Mouse (Mus musculus): ENCODE results near the gene Gm21913. TPM values are rescaled to one million over a fixed set of nuclear protein-coding genes. Genes with fewer than 3 reads are reported as not detected.
"Not testable (repeated sequence)": the region's sequence is repeated elsewhere in the genome, so short reads cannot be mapped to it uniquely, and the experiment has no call there.

The Gm21913 gene
- not detected for total RNA-seq (2021)
- long read RNA-seq, experiment 1: 0 reads
- long read RNA-seq, experiment 2: 0 reads

DNA sequence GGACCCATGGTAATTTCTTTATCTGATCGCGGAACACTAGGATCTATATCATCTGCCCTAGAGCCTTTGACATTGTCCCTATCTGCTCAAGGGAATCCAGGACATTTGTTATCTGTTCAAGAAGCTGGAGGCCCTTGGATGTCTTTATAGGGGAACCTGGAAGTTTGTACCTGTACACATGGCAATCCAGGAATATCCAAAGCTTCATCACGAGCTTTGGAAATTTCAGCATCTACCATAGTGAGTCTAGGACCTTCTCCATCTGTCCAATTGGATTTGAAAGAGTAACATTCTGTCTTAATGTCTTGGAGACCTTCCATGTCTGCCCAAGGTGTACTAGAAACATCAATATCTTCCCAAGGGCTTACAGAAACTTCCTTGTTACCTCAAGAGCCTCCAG, at the start of gene Gm21913:
Gene Gm21913 (plus strand): TSS at position 301 of the 400 bp plus-strand sequence.
- DNase-seq: not testable (repeated sequence)

Other genes starting within 250 kb of the Gm21913 start
- gene Gm29110, start 153.4 kb upstream of the Gm21913 start, total RNA-seq (2021): not detected

Measured in heart, adult 18-20 months (tissue).